Mouse (Mus musculus): ENCODE measurements around the gene Mrpl12. TPM values are rescaled to one million over a fixed set of nuclear protein-coding genes. Genes with fewer than 3 reads are reported as not detected.

The Mrpl12 gene
- polyA plus RNA-seq, 1 experiment from 2014 or later: 144 TPM

GRCm38 (mm10) chr11:120485251-120485650, 838 bp downstream of the Mrpl12 start:
- no peak for ATAC-seq (ENCODE audit: low FRiP score)
- Histone ChIP-seq H3K27me3 (replicated peaks) (no peaks in the 10 kb centered on the region), H3K4me2 (peak overlapping the region; percentile 79), H3K9me3 (replicated peaks) (no peaks in the 10 kb centered on the region), H3K4me1 (peaks cover 26% of the 10 kb centered on the region), H3K4me3 (replicated peaks) (peak overlapping the region; percentile 95), H3K36me3 (peaks cover 61% of the 10 kb centered on the region), H3K27ac (replicated peaks) (peak overlapping the region; percentile 91; the same call in 1 of the 2 replicates), H3K9ac (replicated peaks) (peak overlapping the region; percentile 86)
- 11% methylated on average over 10 of the region's 10 CpGs for WGBS

GRCm38 (mm10) chr11:120488516-120488915, 4.1 kb downstream of the Mrpl12 start:
- peaks cover 54% of the 10 kb centered on the region for H3K4me1 ChIP-seq
- WGBS: 79% methylated on average over 4 of the region's 4 CpGs

GRCm38 (mm10) chr11:120489054-120489761, 4.8 kb downstream of the Mrpl12 start:
- Histone ChIP-seq H3K4me1 (peaks cover 54% of the 10 kb centered on the region), H3K9me3 (replicated peaks) (no peaks in the 10 kb centered on the region), H3K27me3 (replicated peaks) (no peaks in the 10 kb centered on the region), H3K27ac (replicated peaks) (peak overlapping the region; percentile 63), H3K36me3 (peaks cover 29% of the 10 kb centered on the region), H3K4me2 (no peak overlapping the region), H3K9ac (replicated peaks) (no peak overlapping the region), H3K4me3 (replicated peaks) (no peak overlapping the region)
- WGBS: 65% methylated on average over 4 of the region's 4 CpGs
- no peak for ATAC-seq (ENCODE audit: low FRiP score)

More at GRCm38 (mm10) chr11:120488516-120488915, 4.1 kb downstream of the Mrpl12 start:
- Histone ChIP-seq H3K27ac (replicated peaks) (no peak overlapping the region), H3K9me3 (replicated peaks) (no peaks in the 10 kb centered on the region), H3K27me3 (replicated peaks) (no peaks in the 10 kb centered on the region), H3K4me3 (replicated peaks) (no peak overlapping the region), H3K36me3 (peaks cover 31% of the 10 kb centered on the region), H3K4me2 (no peak overlapping the region), H3K9ac (replicated peaks) (no peak overlapping the region)
- no peak for ATAC-seq (ENCODE audit: low FRiP score)

GRCm38 (mm10) chr11:120490291-120491046, 6.1 kb downstream of the Mrpl12 start:
- H3K36me3 ChIP-seq: peaks cover 40% of the 10 kb centered on the region
- H3K4me2 ChIP-seq: peak overlapping the region; percentile 99; the same call in 1 of the 2 replicates
- no peaks in the 10 kb centered on the region for H3K27me3 ChIP-seq (replicated peaks)
- no peak overlapping the region for H3K9ac ChIP-seq (replicated peaks)
- H3K9me3 ChIP-seq (replicated peaks): no peaks in the 10 kb centered on the region
- H3K27ac ChIP-seq (replicated peaks): peak overlapping the region; percentile 83
- WGBS: 36% methylated on average over 4 of the region's 4 CpGs
- H3K4me1 ChIP-seq: peaks cover 49% of the 10 kb centered on the region
- ATAC-seq (ENCODE audit: low FRiP score): no peak
- 0 out of 2 replicates have a peak overlapping the region, but pooled peaks have one; percentile 99 for H3K4me3 ChIP-seq (replicated peaks)

- WGBS: 0% methylated on average over 35 of the region's 35 CpGs
Observed at GRCm38 (mm10) chr11:120491317-120492023, 7.1 kb downstream of the Mrpl12 start, which contains the start of gene Slc25a10. Gene Slc25a10 (plus strand): TSS chr11:120491840.

GRCm38 (mm10) chr11:120492024-120492877, 7.8 kb downstream of the Mrpl12 start:
- Histone ChIP-seq H3K27me3 (replicated peaks) (no peaks in the 10 kb centered on the region), H3K9me3 (replicated peaks) (no peaks in the 10 kb centered on the region), H3K4me2 (peak overlapping the region; percentile 99), H3K4me1 (peaks cover 43% of the 10 kb centered on the region), H3K27ac (replicated peaks) (peak overlapping the region; percentile 83), H3K4me3 (replicated peaks) (peak overlapping the region; percentile 99), H3K9ac (replicated peaks) (peak overlapping the region; percentile 82), H3K36me3 (peaks cover 44% of the 10 kb centered on the region)
- WGBS: under 1% methylated on average over 47 of the region's 48 CpGs
- ATAC-seq (ENCODE audit: low FRiP score): peak; percentile 44

More at GRCm38 (mm10) chr11:120491317-120492023, 7.1 kb downstream of the Mrpl12 start, which contains the start of gene Slc25a10:
- H3K9ac ChIP-seq (replicated peaks): peak within 1 kb of the TSS; percentile 82
- H3K4me1 ChIP-seq: peaks cover 43% of the 10 kb centered on the region
- H3K27me3 ChIP-seq (replicated peaks): no peaks in the 10 kb centered on the region
- peak within 1 kb of the TSS; percentile 83 for H3K27ac ChIP-seq (replicated peaks)
- H3K9me3 ChIP-seq (replicated peaks): no peaks in the 10 kb centered on the region
- H3K4me2 ChIP-seq: peak within 1 kb of the TSS; percentile 99
- ATAC-seq (ENCODE audit: low FRiP score): peak; percentile 92
- H3K4me3 ChIP-seq (replicated peaks): peak within 1 kb of the TSS; percentile 99
- H3K36me3 ChIP-seq: peaks cover 43% of the 10 kb centered on the region

GRCm38 (mm10) chr11:120492878-120493203, 8.4 kb downstream of the Mrpl12 start:
- peak overlapping the region; percentile 83 for H3K27ac ChIP-seq (replicated peaks)
- H3K4me1 ChIP-seq: peaks cover 43% of the 10 kb centered on the region
- H3K27me3 ChIP-seq (replicated peaks): no peaks in the 10 kb centered on the region
- H3K4me2 ChIP-seq: peak overlapping the region; percentile 99
- no peaks in the 10 kb centered on the region for H3K9me3 ChIP-seq (replicated peaks)
- peaks cover 42% of the 10 kb centered on the region for H3K36me3 ChIP-seq
- 26% methylated on average over 3 of the region's 3 CpGs for WGBS
- peak overlapping the region; percentile 99 for H3K4me3 ChIP-seq (replicated peaks)
- H3K9ac ChIP-seq (replicated peaks): peak overlapping the region; percentile 82
- ATAC-seq (ENCODE audit: low FRiP score): no peak

GRCm38 (mm10) chr11:120493351-120493750, 8.9 kb downstream of the Mrpl12 start:
- no peak for ATAC-seq (ENCODE audit: low FRiP score)
- Histone ChIP-seq H3K27me3 (replicated peaks) (no peaks in the 10 kb centered on the region), H3K4me2 (peak overlapping the region; percentile 99), H3K4me1 (peaks cover 43% of the 10 kb centered on the region), H3K27ac (replicated peaks) (peak overlapping the region; percentile 83), H3K4me3 (replicated peaks) (peak overlapping the region; percentile 99), H3K36me3 (peaks cover 42% of the 10 kb centered on the region), H3K9me3 (replicated peaks) (no peaks in the 10 kb centered on the region), H3K9ac (replicated peaks) (peak overlapping the region; percentile 82)
- WGBS: 46% methylated on average over 3 of the region's 3 CpGs

- WGBS: 86% methylated on average over 3 of the region's 3 CpGs
- peak overlapping the region; percentile 99; the same call in 1 of the 2 replicates for H3K4me3 ChIP-seq (replicated peaks)
- H3K9ac ChIP-seq (replicated peaks): 0 out of 2 replicates have a peak overlapping the region, but pooled peaks have one; percentile 82
- H3K27me3 ChIP-seq (replicated peaks): no peaks in the 10 kb centered on the region
- peaks cover 42% of the 10 kb centered on the region for H3K36me3 ChIP-seq
- no peak overlapping the region for H3K27ac ChIP-seq (replicated peaks)
- peak overlapping the region; percentile 99; the same call in 1 of the 2 replicates for H3K4me2 ChIP-seq
- no peak for ATAC-seq (ENCODE audit: low FRiP score)
- peaks cover 43% of the 10 kb centered on the region for H3K4me1 ChIP-seq
- H3K9me3 ChIP-seq (replicated peaks): no peaks in the 10 kb centered on the region
Observed at GRCm38 (mm10) chr11:120493911-120494310, 9.5 kb downstream of the Mrpl12 start.

- Histone ChIP-seq H3K4me1 (peaks cover 19% of the 10 kb centered on the region), H3K9ac (replicated peaks) (no peak overlapping the region), H3K4me3 (replicated peaks) (no peak overlapping the region), H3K9me3 (replicated peaks) (no peaks in the 10 kb centered on the region), H3K36me3 (peaks cover 40% of the 10 kb centered on the region), H3K27ac (replicated peaks) (no peak overlapping the region), H3K4me2 (no peak overlapping the region), H3K27me3 (replicated peaks) (no peaks in the 10 kb centered on the region)
- WGBS: 90% methylated on average over 3 of the region's 3 CpGs
- ATAC-seq (ENCODE audit: low FRiP score): no peak
Observed at GRCm38 (mm10) chr11:120497436-120497835, 13.0 kb downstream of the Mrpl12 start.

Measured in neural tube, embryonic 15.5 days (tissue).